Mouse (Mus musculus): ENCODE results near the gene Adcy7. TPM values are rescaled to one million over a fixed set of nuclear protein-coding genes. Genes with fewer than 3 reads are reported as not detected.

Gene Adcy7
- polyA plus RNA-seq, 1 experiment from 2014 or later, result 2.9 TPM

Other genes starting within 250 kb of the Adcy7 start
- 46.9 and 50.3 TPM in 2 replicates for gene Cnep1r1, start 153.6 kb upstream of the Adcy7 start, polyA plus RNA-seq (2016; fragmentation: Nextera tagmentation; extraction: Ambion mirVana)
- gene Heatr3, start 134.5 kb upstream of the Adcy7 start, polyA plus RNA-seq (2016; fragmentation: Nextera tagmentation; extraction: Ambion mirVana), result 43.7 and 48.7 TPM in 2 replicates
- 11.8 and 15.1 TPM in 2 replicates for gene Tent4b, start 73.2 kb upstream of the Adcy7 start, polyA plus RNA-seq (2016; fragmentation: Nextera tagmentation; extraction: Ambion mirVana)
- 83.9 and 95.5 TPM in 2 replicates for gene Brd7, start 89.8 kb downstream of the Adcy7 start, polyA plus RNA-seq (2016; fragmentation: Nextera tagmentation; extraction: Ambion mirVana)
- gene Nkd1, start 249.0 kb downstream of the Adcy7 start, polyA plus RNA-seq (2016; fragmentation: Nextera tagmentation; extraction: Ambion mirVana), result 90.6 and 100 TPM in 2 replicates